Mouse (Mus musculus) heart, postnatal 0 days (tissue): ENCODE results near the gene Fmo2. TPM values are rescaled to one million over a fixed set of nuclear protein-coding genes. Genes with fewer than 3 reads are reported as not detected.

Experiments used
- ATAC-seq: fragments of 200-750 bp; cut with Nextera tagmentation; 2 replicates; pipeline ENCODE4 v1.8.0; 2017; ENCODE audit warnings: low read depth, moderate number of reproducible peaks, moderate library complexity; ENCODE audit not compliant: insufficient read depth
- DNase-seq: peaks from one replicate; pipeline ENCODE4 v3.0.0-alpha.2; 2016; ENCODE audit warnings: low spot score
- H3K27ac ChIP-seq: fragments of 300-500 bp; sonication (generic); 2 replicates; pipeline ENCODE4 v1.5.1; 2014; ENCODE audit warnings: low read depth, mild to moderate bottlenecking
- H3K27me3 ChIP-seq: fragments of 300-500 bp; sonication (generic); 2 replicates; pipeline ENCODE4 v1.6.1; 2014; ENCODE audit warnings: low read length, mixed read lengths; ENCODE audit not compliant: control insufficient read depth, insufficient read depth
- H3K36me3 ChIP-seq: fragments of 300-500 bp; sonication (generic); replicated peaks from 2 replicates; pipeline ENCODE4 v1.6.1; 2014; ENCODE audit warnings: low read length, mixed read lengths; ENCODE audit not compliant: control insufficient read depth, insufficient read depth
- H3K4me1 ChIP-seq: fragments of 300-500 bp; sonication (generic); 2 replicates; pipeline ENCODE4 v1.6.1; 2014; ENCODE audit warnings: antibody characterized with exemption; ENCODE audit not compliant: control insufficient read depth, insufficient read depth
- H3K4me2 ChIP-seq: fragments of 300-500 bp; sonication (generic); 2 replicates; pipeline ENCODE4 v1.6.1; 2014; ENCODE audit warnings: low read depth, mild to moderate bottlenecking, low read length, moderate library complexity
- H3K4me3 ChIP-seq: fragments of 300-500 bp; sonication (generic); 2 replicates; pipeline ENCODE4 v1.5.1; 2014; ENCODE audit warnings: low read depth, low read length
- H3K9ac ChIP-seq: fragments of 300-500 bp; sonication (generic); replicated peaks from 2 replicates; pipeline ENCODE4 v1.6.1; 2014; ENCODE audit warnings: low read depth, low read length, mixed read lengths
- H3K9me3 ChIP-seq: fragments of 300-500 bp; sonication (generic); replicated peaks from 2 replicates; pipeline ENCODE4 v1.6.1; 2016; ENCODE audit warnings: low read length; ENCODE audit not compliant: control insufficient read depth
- CTCF ChIP-seq: IDR thresholded peaks from 2 replicates; pipeline ENCODE4 v1.5.1; 2016; ENCODE audit warnings: antibody characterized with exemption, control low read depth, low read depth
- EP300 ChIP-seq: IDR thresholded peaks from 2 replicates; pipeline ENCODE4 v1.6.1; 2016; ENCODE audit warnings: antibody characterized with exemption, low read depth
- WGBS: fragments of 180-500 bp; shearing (Covaris S2); extraction: QIAGEN DNeasy Blood & Tissue Kit; methylation state at CpG from one replicate; pipeline ENCODE4 v1.1.7; 2014; 5-methylcytosine and 5-hydroxymethylcytosine counted together
- polyA plus RNA-seq: library from polyadenylated mRNA; unstranded; fragments of >200 nt; fragmentation: Nextera tagmentation; extraction: Ambion mirVana; gene quantifications from 2 replicates; pipeline ENCODE4 v1.2.1, GENCODE M21; 2015
- total RNA-seq: library from RNA; depleted of rRNA; stranded (reverse); fragments of >200 nt; gene quantifications from 2 replicates; pipeline ENCODE4 v1.2.3, GENCODE M21; 2014; ENCODE audit warnings: low replicate concordance

Gene Fmo2
- total and polyA plus RNA-seq, 2 experiments from 2014 or later = 4.5 to 4.9 TPM

DNA sequence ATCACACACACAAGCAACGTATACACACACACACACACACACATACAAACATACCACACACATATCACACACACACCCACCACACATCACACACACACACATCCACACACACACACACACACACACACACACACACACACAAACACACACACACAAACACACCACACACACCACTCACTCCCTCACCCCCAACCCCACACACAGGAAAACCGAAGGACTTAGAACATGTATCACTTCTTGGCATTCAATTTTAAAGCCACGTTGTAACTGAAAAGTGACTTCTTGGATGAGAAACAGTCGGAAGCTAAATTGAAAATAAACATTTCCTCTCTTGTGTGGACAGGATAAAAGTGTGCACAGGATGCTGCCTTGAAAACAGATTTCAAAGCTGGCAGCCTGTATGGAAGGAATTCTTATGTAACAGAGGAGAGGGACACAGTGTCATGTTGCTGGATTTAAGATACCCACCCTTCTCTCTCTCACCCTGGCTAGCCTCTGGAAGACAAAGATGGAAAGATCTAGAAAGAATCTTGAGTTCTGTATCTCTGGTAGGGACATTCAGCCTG is 32.9 kb upstream of the Fmo2 start:
- no peak for TF ChIP-seq EP300
- TF ChIP-seq CTCF = no peak
- no peaks in the 10 kb centered on the region for H3K4me1 ChIP-seq
- H3K4me3 ChIP-seq = no peak overlapping the region
- no peak overlapping the region for H3K4me2 ChIP-seq
- H3K27ac ChIP-seq = peak overlapping the region; percentile 46; the same call in 1 of the 2 replicates
- WGBS = 56% methylated on average over 4 of the region's 4 CpGs
- H3K36me3 ChIP-seq = no peaks in the 10 kb centered on the region
- DNase-seq (peak; percentile 57), ATAC-seq (0 out of 2 replicates have a peak, but pooled peaks have one; percentile 17)
- no peak overlapping the region for H3K9ac ChIP-seq
- H3K27me3 ChIP-seq = no peaks in the 10 kb centered on the region
- no peaks in the 10 kb centered on the region for H3K9me3 ChIP-seq

DNA sequence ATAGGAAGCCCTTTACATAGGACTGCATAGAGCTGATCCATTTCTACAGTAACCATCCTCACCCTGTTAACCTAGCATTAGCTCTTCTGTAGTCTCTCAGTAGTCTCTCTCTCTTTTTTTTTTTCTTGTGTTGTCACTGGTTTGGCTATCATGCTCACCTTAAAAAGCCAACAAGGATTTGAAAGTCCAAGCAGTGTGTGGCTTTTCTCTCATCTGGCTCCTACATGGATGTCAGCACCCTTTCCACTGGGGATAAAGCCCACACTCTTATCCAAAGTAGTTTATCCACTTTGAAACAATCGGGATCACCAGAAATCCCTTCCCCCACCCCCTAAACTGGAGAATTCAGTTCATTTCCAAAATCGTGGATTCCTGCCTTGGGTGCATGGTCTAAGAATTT is 32.1 kb upstream of the Fmo2 start:
- no peak overlapping the region for H3K9ac ChIP-seq
- no peak for ATAC-seq
- DNase-seq = no peak
- no peak overlapping the region for H3K4me2 ChIP-seq
- TF ChIP-seq EP300 (no peak), CTCF (no peak)
- H3K9me3 ChIP-seq = no peaks in the 10 kb centered on the region
- H3K4me1 ChIP-seq = no peaks in the 10 kb centered on the region
- WGBS = 36% methylated on average over 2 of the region's 2 CpGs
- H3K36me3 ChIP-seq = no peaks in the 10 kb centered on the region
- no peak overlapping the region for H3K27ac ChIP-seq
- H3K27me3 ChIP-seq = no peaks in the 10 kb centered on the region
- H3K4me3 ChIP-seq = no peak overlapping the region

DNA sequence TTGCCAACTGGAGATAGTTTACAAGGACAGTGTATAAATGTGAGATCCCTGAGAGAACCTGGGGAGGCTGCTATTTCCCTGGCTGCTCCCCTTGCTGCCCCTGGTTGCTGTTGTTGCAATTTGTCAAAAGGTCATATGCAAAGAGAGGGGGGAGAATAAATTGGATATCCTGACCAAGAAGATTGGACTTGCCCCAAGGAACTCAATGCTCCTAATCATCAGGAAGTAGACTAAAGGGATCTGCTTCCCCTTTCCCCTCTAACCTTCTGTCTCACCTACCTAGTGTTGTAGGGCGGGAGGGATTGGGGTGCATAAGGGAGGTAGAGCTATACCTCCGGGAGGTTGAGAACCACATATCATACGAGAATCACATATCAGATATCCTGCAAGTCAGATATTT is 30.6 kb upstream of the Fmo2 start:
- 73% methylated on average over 3 of the region's 3 CpGs for WGBS
- DNase-seq = no peak

DNA sequence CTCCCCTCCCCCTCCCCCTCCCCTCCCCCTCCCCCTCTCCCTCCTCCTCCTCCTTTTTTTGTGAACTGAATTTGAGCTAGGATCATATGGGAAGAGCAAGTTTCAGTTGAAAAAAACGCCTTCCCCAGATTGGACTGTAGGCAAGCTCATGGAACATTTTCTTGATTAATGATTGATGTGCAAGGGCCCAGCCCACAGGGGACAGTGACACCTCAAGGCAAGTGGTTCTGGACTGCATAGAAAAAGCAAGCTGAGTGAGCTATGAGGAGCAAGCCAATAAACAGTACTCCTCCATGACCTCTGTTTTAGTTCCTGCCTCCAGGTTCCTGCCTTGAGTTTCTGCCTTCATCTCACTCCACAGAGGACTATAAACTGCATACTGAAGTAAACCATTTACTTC is 26.6 kb upstream of the Fmo2 start:
- no peak overlapping the region for H3K9ac ChIP-seq
- TF ChIP-seq EP300 = no peak
- no peak for TF ChIP-seq CTCF
- no peak overlapping the region for H3K27ac ChIP-seq
- no peaks in the 10 kb centered on the region for H3K36me3 ChIP-seq
- no CpG with 5 or more reads among the region's 1 CpGs for WGBS
- no peaks in the 10 kb centered on the region for H3K9me3 ChIP-seq
- H3K27me3 ChIP-seq = no peaks in the 10 kb centered on the region
- H3K4me1 ChIP-seq = no peaks in the 10 kb centered on the region
- no peak for DNase-seq
- no peak for ATAC-seq
- H3K4me2 ChIP-seq = no peak overlapping the region
- H3K4me3 ChIP-seq = no peak overlapping the region

More for the DNA sequence above, 30.6 kb upstream of the Fmo2 start:
- TF ChIP-seq EP300 (no peak), CTCF (no peak)
- no peak overlapping the region for H3K27ac ChIP-seq
- H3K27me3 ChIP-seq = no peaks in the 10 kb centered on the region
- H3K9me3 ChIP-seq = no peaks in the 10 kb centered on the region
- H3K4me2 ChIP-seq = no peak overlapping the region
- no peaks in the 10 kb centered on the region for H3K36me3 ChIP-seq
- no peak overlapping the region for H3K4me3 ChIP-seq
- H3K4me1 ChIP-seq = no peaks in the 10 kb centered on the region
- H3K9ac ChIP-seq = no peak overlapping the region
- no peak for ATAC-seq

DNA sequence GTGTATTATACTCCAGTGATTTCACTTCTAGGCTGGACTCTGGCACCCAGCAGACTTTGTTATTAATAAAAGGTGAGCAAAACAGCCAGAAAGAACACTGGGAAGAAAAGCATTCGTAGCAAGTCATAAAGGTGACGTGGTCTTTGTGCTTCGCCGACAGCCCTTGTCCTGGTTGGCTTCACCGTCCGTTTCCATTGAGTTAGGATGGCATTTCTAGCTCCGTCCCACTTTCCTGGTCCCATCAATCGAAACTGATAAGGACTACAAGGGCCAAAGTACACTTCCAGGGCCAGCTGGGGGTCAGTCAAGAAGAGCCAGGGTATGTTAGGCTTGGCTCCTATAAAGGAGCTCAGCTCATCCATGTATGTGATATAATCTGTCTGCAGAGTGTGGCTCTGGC is 18.1 kb upstream of the Fmo2 start:
- WGBS = 67% methylated on average over 8 of the region's 8 CpGs
- Histone ChIP-seq H3K9me3 (no peaks in the 10 kb centered on the region), H3K27me3 (no peaks in the 10 kb centered on the region), H3K27ac (no peak overlapping the region), H3K4me2 (no peak overlapping the region), H3K4me3 (no peak overlapping the region), H3K36me3 (no peaks in the 10 kb centered on the region), H3K4me1 (no peaks in the 10 kb centered on the region), H3K9ac (no peak overlapping the region)
- no peak for ATAC-seq
- no peak for DNase-seq
- no peak for TF ChIP-seq CTCF
- TF ChIP-seq EP300 = no peak

DNA sequence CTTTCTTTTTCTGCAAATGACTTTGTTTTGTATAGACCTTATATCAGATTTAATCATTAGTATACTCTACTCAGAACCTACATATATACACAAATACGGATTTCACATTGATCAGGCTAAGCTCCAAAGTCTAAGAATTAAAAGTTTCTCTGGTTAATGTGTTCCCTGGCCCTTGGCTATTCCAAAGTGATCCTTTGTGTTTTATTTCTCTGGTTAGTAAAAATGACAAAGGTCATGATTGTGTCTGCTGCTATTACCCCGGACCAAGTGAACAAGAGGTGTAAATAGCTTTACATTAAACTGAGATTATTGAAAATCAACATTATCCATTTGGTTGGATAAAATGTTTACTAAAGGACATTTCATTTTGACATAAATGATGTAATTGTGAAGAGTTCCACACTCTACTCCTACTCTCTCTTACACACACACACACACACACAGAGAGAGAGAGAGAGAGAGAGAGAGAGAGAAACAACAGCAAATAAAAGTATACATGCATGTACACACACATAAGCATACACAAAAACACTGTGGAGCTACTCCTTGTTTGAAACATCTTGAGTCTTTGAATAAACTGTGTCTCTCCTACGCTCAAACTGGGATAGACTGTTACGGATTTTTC is 16.5 kb upstream of the Fmo2 start:
- Histone ChIP-seq H3K27me3 (no peaks in the 10 kb centered on the region), H3K4me3 (no peak overlapping the region), H3K9me3 (no peaks in the 10 kb centered on the region), H3K27ac (no peak overlapping the region), H3K4me1 (no peaks in the 10 kb centered on the region), H3K36me3 (no peaks in the 10 kb centered on the region), H3K9ac (no peak overlapping the region), H3K4me2 (no peak overlapping the region)
- WGBS = 80% methylated on average over 4 of the region's 4 CpGs
- TF ChIP-seq CTCF (no peak), EP300 (no peak)
- no peak for ATAC-seq
- no peak for DNase-seq
